Mouse (Mus musculus) heart, adult 2 months (tissue): ENCODE results near the gene Methig1. TPM values are rescaled to one million over a fixed set of nuclear protein-coding genes. Genes with fewer than 3 reads are reported as not detected.

Experiments used
- DNase-seq, 2 experiments: peaks; one replicate each; pipeline ENCODE4 v3.0.0; 2021
- H3K27ac ChIP-seq: fragments of 200-600 bp; 2 replicates; pipeline ENCODE4 v1.8.1; 2022
- H3K27me3 ChIP-seq: fragments of 200-500 bp; 2 replicates; pipeline ENCODE4 v1.6.1; 2012; ENCODE audit warnings: mild to moderate bottlenecking, low read length, inconsistent platforms, mixed read lengths; ENCODE audit not compliant: control insufficient read depth, insufficient read depth
- H3K36me3 ChIP-seq: fragments of 200-500 bp; 2 replicates; pipeline ENCODE4 v1.6.1; 2012; ENCODE audit warnings: low read length, inconsistent platforms; ENCODE audit not compliant: control insufficient read depth, insufficient read depth
- H3K4me1 ChIP-seq: fragments of 200-500 bp; 2 replicates; pipeline ENCODE4 v1.6.1; 2011; ENCODE audit warnings: low read length; ENCODE audit not compliant: control insufficient read depth, insufficient read depth
- H3K4me3 ChIP-seq: fragments of 200-600 bp; 2 replicates; pipeline ENCODE4 v1.8.1; 2022
- H3K79me2 ChIP-seq: fragments of 200-500 bp; replicated peaks from 2 replicates; pipeline ENCODE4 v1.6.1; 2012; ENCODE audit warnings: mild to moderate bottlenecking, inconsistent platforms, low read length, moderate library complexity, mixed read lengths; ENCODE audit not compliant: control insufficient read depth, insufficient read depth
- H3K9ac ChIP-seq: fragments of 200-500 bp; 2 replicates; pipeline ENCODE4 v1.6.1; 2012; ENCODE audit warnings: low read depth, mild to moderate bottlenecking, control low read depth, inconsistent platforms, low read length, mixed read lengths
- CTCF ChIP-seq: fragments of 200-600 bp; IDR thresholded peaks from 2 replicates; pipeline ENCODE4 v1.8.1; 2022; ENCODE audit warnings: antibody characterized with exemption, mild to moderate bottlenecking, moderate library complexity
- EP300 ChIP-seq: fragments of 200-500 bp; IDR thresholded peaks from 2 replicates; pipeline ENCODE4 v1.6.1; 2011; ENCODE audit warnings: low read depth, low read length, control low read depth; ENCODE audit not compliant: insufficient read depth
- POLR2A ChIP-seq: fragments of 200-500 bp; IDR thresholded peaks from 2 replicates; pipeline ENCODE4 v1.6.1; 2011; ENCODE audit warnings: mild to moderate bottlenecking, low read depth, low read length, control low read depth; ENCODE audit not compliant: insufficient read depth
- WGBS: fragments of 180-500 bp; shearing (Covaris S2); methylation state at CpG from one replicate; pipeline ENCODE4 v1.1.7; 2018; 5-methylcytosine and 5-hydroxymethylcytosine counted together
- intact Hi-C: fragments of 180-260 bp; cut with DNase I; formaldehyde crosslinking; loops from one replicate; pipeline ENCODE4 v1.15.1; 2025
- polyA plus RNA-seq: library from polyadenylated mRNA; depleted of rRNA; stranded (reverse); fragments of >200 nt; gene quantifications from 2 replicates; pipeline ENCODE4 v1.2.3, GENCODE M21; 2012
- total RNA-seq, 2 experiments: library from RNA; stranded (reverse); gene quantifications; 2 replicates each; pipeline ENCODE4 v1.2.3; 2021

Gene Methig1
- total and polyA plus RNA-seq, 3 experiments, result 0.34 TPM; not detected in 2

- H3K4me1 ChIP-seq, result 0 out of 2 replicates have a peak, but pooled peaks cover 3% of the 10 kb centered on the region
- 43% methylated on average over 5 of the region's 5 CpGs for WGBS
- no peak for DNase-seq
- no peaks in the 10 kb centered on the region for H3K36me3 ChIP-seq
- no peaks in the 10 kb centered on the region for H3K27me3 ChIP-seq
- no peak for TF ChIP-seq POLR2A
- no peak for TF ChIP-seq CTCF
- TF ChIP-seq EP300, result no peak
- no peak overlapping the region for H3K27ac ChIP-seq
- intact Hi-C loops, result no loop called here
- H3K9ac ChIP-seq, result no peak overlapping the region
- H3K4me3 ChIP-seq, result no peak overlapping the region
- H3K79me2 ChIP-seq, result no peaks in the 10 kb centered on the region
Observed at GRCm38 (mm10) chr15:100406088-100406487, 53.1 kb downstream of the Methig1 start.

- no peaks in the 10 kb centered on the region for H3K27me3 ChIP-seq
- no peak overlapping the region for H3K27ac ChIP-seq
- no peak overlapping the region for H3K4me3 ChIP-seq
- DNase-seq, result no peak
- intact Hi-C loops, result no loop called here
- 60% methylated on average over 14 of the region's 14 CpGs for WGBS
- H3K9ac ChIP-seq, result no peak overlapping the region
- TF ChIP-seq POLR2A, result no peak
- TF ChIP-seq EP300, result no peak
- TF ChIP-seq CTCF, result no peak
- peaks cover 4% of the 10 kb centered on the region for H3K4me1 ChIP-seq
- H3K36me3 ChIP-seq, result no peaks in the 10 kb centered on the region
- peaks cover 2% of the 10 kb centered on the region; the same call in 1 of the 2 replicates for H3K79me2 ChIP-seq
Observed at GRCm38 (mm10) chr15:100410918-100411672, 58.1 kb downstream of the Methig1 start.

GRCm38 (mm10) chr15:100411731-100412130 is 58.8 kb downstream of the Methig1 start:
- WGBS, result 74% methylated on average over 5 of the region's 5 CpGs
- intact Hi-C loops, result no loop called here
- no peak overlapping the region for H3K4me3 ChIP-seq
- peaks cover 4% of the 10 kb centered on the region for H3K4me1 ChIP-seq
- TF ChIP-seq POLR2A (no peak), EP300 (no peak), CTCF (no peak)
- no peak for DNase-seq
- H3K9ac ChIP-seq, result no peak overlapping the region
- peaks cover 3% of the 10 kb centered on the region for H3K79me2 ChIP-seq
- no peaks in the 10 kb centered on the region for H3K36me3 ChIP-seq
- no peaks in the 10 kb centered on the region for H3K27me3 ChIP-seq
- H3K27ac ChIP-seq, result no peak overlapping the region

- intact Hi-C loops, result no loop called here
- peaks cover 5% of the 10 kb centered on the region for H3K79me2 ChIP-seq
- TF ChIP-seq CTCF (no peak), POLR2A (no peak), EP300 (no peak)
- no peak overlapping the region for H3K4me3 ChIP-seq
- WGBS, result 61% methylated on average over 4 of the region's 5 CpGs
- peaks cover 4% of the 10 kb centered on the region for H3K4me1 ChIP-seq
- DNase-seq, result no peak
- no peak overlapping the region for H3K27ac ChIP-seq
- no peaks in the 10 kb centered on the region for H3K27me3 ChIP-seq
- H3K9ac ChIP-seq, result no peak overlapping the region
- no peaks in the 10 kb centered on the region for H3K36me3 ChIP-seq
Observed at GRCm38 (mm10) chr15:100413306-100413705, 60.4 kb downstream of the Methig1 start.

GRCm38 (mm10) chr15:100414011-100414410 is 61.1 kb downstream of the Methig1 start:
- DNase-seq, result no peak
- no peaks in the 10 kb centered on the region for H3K27me3 ChIP-seq
- 55% methylated on average over 4 of the region's 4 CpGs for WGBS
- TF ChIP-seq CTCF (no peak), EP300 (no peak), POLR2A (no peak)
- no peaks in the 10 kb centered on the region for H3K36me3 ChIP-seq
- no peak overlapping the region for H3K27ac ChIP-seq
- intact Hi-C loops, result no loop called here
- no peak overlapping the region for H3K9ac ChIP-seq
- H3K79me2 ChIP-seq, result peaks cover 5% of the 10 kb centered on the region
- H3K4me3 ChIP-seq, result no peak overlapping the region
- H3K4me1 ChIP-seq, result peaks cover 4% of the 10 kb centered on the region

- intact Hi-C loops, result no loop called here
- no peak overlapping the region for H3K27ac ChIP-seq
- 75% methylated on average over 13 of the region's 13 CpGs for WGBS
- H3K79me2 ChIP-seq, result peaks cover 8% of the 10 kb centered on the region
- no peak overlapping the region for H3K4me3 ChIP-seq
- H3K4me1 ChIP-seq, result peaks cover 6% of the 10 kb centered on the region
- DNase-seq, result no peak
- H3K9ac ChIP-seq, result no peak overlapping the region
- no peaks in the 10 kb centered on the region for H3K36me3 ChIP-seq
- TF ChIP-seq POLR2A (no peak), EP300 (no peak), CTCF (no peak)
- H3K27me3 ChIP-seq, result no peaks in the 10 kb centered on the region
Observed at GRCm38 (mm10) chr15:100414942-100415341, 62.0 kb downstream of the Methig1 start.
